Mouse (Mus musculus): ENCODE results near the gene Morn4.
A peak's percentile ranks its signal among the peaks of the same experiment; 100 is the strongest.

The Morn4 gene

DNA sequence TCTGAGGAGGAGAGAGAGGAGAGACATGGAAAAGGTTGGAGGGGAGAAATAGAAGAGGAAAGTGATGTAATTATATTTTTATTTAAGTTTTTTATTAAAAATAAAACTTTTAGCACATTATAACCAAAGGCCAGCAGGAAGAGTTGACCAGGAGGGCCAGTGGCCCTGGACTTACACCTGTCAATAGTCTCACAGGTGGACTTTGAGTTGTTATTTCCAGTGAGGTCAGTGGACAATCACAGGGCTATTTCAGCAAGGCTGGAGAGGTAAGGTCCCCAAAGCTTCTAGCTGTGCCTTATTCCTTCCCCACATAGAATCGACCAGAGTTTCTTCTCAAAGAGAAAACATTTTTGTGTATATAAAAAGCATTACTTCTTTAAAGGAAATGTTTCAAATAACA, 35.9 kb downstream of the Morn4 start:
- no peak for DNase-seq (ENCODE audit: inconsistent age in 2 of 2, low spot score in 1 of 2)

DNA sequence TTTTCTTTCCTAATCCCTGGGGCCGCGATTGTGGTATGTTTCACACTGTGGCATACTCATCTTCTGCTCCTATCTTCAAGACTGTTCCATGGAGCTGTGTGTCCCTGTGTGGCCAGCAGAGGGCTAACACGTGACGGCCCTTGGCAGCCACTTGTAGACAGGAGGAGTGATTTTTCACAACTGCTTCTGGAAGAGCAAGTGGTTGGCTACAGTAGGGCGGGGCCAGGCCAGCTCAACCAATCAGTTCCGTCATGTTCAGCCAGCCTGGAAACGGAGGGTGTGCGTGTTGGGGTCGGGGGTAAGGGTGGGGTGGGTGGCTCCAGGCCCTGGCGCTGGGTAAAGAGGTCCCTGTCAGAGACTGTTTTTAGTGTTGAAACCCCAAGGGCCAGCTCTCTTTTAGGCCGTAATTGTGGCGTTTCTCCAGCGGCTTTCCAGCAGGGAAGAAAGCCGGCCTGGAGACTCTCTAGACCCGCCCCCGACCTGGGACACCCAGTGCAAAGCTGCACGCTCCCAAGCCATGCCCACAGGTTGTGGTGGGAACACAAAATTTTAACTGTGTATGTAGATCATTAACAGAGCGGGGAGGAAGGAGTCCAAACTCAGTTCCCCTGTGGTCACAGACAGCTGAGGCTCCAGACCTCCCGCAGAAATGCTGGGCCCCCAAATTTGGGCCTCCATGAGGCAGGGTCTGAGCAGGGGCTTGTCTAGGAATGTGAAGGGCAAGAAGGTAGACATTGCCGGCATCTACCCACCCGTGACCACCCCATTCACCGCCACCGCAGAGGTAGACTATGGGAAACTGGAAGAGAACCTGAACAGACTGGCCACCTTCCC, 40.7 kb downstream of the Morn4 start, which contains the start of gene Hoga1:
TSS of gene Hoga1 (plus strand) at position 342 of the 834 bp plus-strand sequence.
- DNase-seq (ENCODE audit: inconsistent age in 2 of 2, low spot score in 1 of 2), result peak; percentile 82 to 90

DNA sequence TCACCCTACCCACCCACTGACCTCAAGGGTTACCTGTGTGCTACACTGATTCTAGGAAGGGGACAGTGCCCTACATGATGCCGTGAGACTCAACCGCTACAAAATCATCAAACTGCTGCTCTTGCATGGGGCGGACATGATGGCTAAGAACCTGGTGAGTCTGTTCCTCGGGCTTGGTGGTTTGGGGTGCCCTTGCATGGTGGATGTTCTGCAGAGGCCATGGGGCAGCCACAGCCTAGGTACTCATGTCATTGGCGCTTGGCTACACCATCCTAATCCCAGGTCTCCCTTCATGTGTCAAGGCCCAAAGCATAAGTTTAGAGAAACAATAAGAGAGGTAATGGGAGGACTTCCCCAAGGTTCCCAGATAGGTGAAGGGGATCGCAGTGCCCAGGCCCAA, 42.2 kb downstream of the Morn4 start:
- peak in 1 of 2 experiments; percentile 19 for DNase-seq (ENCODE audit: inconsistent age in 2 of 2, low spot score in 1 of 2)

DNA sequence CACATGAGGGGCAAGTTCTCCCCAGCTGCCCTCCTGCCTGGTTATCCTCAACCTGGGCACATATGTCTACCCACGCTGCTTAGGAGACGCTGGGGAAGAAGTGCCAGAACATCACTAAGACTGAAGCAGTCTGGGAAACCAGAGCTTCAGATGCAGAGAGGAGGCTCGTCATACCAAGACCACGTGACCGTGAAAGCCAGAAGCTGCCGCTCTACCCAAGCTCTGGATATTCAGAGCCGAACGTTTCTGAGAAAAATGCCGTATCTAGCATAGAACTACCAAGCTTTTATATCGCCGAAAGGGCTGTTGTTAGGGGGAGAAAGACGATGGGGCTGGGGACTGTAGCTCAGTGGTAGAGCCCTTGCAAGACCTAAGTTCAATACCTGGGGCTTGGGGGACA, 47.8 kb downstream of the Morn4 start:
- no peak for DNase-seq (ENCODE audit: inconsistent age in 2 of 2, low spot score in 1 of 2)

DNA sequence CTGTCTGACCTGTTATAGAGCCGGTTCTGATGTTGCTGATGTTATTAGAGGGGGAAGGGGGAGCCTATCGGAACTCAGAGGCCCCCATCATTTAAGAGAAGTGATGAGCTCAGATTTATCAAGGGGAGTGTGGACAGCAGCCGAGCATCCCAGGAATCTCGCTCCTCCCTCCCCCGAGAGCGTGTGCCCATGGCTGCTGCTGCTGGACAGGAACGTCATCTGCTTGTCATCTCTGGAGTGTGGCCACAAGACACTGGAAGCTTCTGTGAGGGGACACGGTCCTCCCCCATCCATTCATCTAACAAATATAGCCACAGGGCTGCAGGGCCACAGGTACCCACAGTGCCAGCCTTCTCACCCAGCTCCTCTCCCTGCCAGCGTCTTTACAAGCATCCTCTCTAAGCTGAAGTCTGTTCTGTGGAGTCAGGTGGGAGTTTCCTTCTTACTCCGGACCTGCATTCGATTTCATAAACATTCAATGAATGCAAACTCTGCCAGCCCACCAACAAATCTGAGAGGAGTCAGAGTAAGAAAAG, 48.9 kb downstream of the Morn4 start:
- no peak for DNase-seq (ENCODE audit: inconsistent age in 2 of 2, low spot score in 1 of 2)

DNA sequence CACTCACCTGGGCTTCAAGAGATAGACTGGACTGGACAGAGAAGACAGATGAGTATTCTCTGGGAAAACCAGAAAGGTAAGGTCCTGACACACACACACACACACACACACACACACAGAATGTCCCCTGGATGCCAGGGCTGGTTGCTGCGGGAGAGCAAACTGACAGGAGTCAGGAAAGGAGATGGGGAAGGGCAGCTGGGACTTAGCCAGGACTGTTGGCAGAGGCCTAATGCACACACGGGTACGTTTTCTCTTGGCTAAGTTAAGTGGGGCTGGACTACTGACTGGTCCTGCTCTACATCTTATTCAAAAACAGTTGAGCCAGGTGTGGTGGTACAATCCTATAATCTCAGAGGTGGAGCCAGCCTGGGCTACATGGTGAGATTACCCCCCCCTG, 49.8 kb downstream of the Morn4 start:
- no peak for DNase-seq (ENCODE audit: inconsistent age in 2 of 2, low spot score in 1 of 2)

DNA sequence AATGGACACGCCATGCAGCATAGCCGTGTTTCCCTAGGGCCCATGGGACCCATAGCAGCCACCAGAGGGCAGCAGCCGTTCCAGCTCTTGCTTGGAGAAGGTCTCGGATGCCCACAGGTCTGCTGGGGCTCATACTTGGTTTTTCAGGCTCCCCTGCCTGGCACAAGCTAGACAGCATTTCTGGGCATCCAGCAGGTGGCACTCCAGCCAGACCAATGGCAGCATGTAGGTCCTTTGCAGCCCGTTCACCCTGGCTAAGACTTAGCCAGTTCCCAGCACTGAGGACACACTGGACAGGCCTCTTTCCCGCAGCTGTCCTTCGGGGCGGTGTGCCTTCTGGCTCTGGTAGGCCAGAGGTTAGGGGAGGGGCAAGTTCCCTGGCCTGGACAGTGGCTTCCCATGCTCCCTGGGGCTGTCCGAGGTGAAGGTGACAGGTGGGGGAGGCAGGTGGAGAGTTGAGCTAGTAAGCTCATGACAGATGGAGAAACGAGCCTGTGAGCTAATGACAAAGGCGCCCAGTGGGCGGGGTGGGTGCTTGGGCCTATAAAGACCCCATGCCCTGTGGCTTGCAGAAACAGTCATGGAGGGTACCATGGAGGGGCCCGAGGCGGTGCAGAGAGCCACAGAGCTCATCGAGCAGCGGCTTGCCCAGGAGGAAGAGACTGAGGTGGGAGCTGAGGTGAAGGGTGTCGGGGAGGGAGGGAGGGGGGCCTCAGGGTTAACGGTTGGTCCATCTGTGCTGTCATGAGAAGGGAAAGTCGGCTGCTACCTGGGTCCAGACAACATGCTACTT, 50.5 kb downstream of the Morn4 start, which contains the start of gene Ankrd2:
TSS of gene Ankrd2 (plus strand) at position 545 of the 793 bp plus-strand sequence.
- peak; percentile 91 to 95 for DNase-seq (ENCODE audit: inconsistent age in 2 of 2, low spot score in 1 of 2)

DNA sequence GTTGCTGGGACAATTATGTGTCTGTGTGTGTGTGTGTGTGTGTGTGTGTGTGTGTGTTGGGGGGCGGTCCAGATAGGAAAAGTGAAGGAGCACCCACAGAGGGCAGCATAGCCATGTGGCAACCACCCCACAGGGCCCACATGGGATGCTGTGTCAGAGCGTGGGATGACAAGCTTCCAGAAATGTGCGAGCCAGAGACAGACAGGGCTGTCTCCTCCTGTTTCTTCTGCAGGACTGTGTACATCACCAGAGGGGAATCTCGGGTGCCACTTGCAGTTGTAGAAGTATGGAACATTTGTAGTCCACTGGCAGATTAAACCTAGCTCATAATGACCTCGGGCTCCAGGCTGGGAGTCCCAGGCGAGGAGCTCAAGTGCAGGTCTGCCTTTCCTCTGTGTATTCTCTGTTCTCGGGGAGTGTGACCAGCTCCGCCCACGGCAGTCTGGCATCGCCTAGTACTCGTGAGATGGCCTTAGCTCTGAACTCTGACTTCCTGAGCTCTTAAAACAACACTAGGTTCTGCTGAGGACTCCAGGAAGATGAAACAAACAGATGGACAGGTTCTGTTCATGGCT, 51.2 kb downstream of the Morn4 start:
- DNase-seq (ENCODE audit: inconsistent age in 2 of 2, low spot score in 1 of 2), result no peak

DNA sequence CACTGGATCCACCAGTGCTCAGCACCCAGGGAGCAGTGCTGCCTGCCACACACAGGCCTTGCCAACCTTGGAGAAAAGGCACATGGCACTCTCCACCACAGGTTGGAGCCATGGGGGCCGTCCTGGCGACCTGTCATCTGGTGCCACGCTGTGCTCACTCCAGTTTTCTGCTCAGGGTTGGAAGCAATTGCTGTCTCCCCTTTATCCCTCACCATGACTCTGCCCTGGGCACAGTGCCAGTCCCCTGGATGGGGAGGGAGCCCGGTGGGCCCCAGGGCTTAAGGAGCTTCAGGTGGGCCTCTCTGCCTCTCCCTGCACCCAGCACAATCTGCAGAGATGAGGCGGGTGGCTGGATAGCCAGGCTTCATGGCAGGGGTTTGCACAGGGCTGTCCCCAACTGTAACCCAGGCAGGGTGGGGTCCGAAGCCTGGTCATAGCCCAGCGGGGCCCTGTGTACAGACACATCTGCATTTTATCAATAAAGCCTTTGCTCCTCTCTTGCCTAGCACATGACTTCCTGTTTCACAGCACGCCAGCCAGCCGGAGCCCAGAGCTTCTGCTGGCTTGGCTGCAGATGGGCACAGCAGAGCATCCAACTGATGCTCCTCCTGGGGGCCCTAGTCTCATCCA, 51.9 kb downstream of the Morn4 start:
- peak; percentile 33 to 47 for DNase-seq (ENCODE audit: inconsistent age in 2 of 2, low spot score in 1 of 2)

DNA sequence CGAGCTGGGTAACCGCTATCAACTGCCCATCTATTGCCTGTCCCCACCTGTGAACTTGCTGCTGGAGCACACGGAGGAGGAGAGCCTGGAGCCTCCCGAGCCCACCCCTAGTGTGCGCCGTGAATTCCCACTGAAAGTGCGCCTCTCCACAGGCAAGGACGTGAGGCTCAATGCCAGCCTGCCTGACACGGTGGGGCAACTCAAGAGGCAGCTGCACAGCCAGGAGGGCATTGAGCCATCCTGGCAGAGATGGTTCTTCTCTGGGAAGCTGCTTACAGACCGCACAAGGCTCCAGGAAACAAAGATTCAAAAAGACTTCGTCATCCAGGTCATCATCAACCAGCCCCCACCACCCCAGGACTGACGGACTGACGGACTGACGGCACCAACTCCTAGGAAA, 52.5 kb downstream of the Morn4 start:
- peak in 1 of 2 experiments; percentile 39 for DNase-seq (ENCODE audit: inconsistent age in 2 of 2, low spot score in 1 of 2)

DNA sequence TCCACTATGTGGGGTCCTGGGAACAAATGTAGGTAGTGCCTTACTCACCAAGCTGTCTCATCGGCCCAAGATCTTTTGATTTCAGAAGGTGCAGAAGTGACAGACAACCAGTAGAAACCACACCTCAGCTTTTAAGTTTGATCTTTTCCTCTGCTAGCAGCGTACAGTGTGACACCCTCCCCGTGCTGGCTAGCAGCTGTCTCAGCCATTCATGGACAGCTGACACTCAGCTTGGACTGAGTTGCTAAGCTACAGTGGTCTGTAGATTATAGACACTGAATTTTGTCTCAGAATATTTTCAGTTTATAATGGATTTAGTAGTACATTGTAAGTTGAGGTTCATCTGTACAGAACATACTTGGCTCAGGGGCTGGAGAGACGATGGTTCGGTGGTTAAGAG, 55.0 kb downstream of the Morn4 start:
- DNase-seq (ENCODE audit: inconsistent age in 2 of 2, low spot score in 1 of 2), result no peak

DNA sequence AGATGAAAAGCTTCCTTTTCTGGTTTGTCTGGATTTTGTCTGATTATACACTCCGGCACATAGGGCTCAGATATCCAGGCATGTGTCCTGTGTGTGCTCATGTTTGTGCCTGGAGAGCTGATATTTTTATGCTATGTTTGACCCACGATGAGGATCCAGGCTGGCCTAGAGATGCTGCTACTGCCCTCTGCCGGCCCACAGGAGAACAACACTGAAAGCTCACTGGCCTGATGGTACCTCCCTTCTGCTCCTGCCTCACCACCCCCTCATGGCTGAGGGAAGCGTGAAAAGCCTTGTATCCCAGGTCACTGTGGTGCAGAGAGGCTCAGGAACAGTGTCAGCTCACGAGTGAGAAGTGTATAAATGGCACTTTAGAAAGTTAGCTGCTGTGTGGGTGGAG, 60.0 kb downstream of the Morn4 start:
- peak; percentile 84 to 94 for DNase-seq (ENCODE audit: inconsistent age in 2 of 2, low spot score in 1 of 2)
